Mouse (Mus musculus): ENCODE results near the gene Lyrm7.

The Lyrm7 gene

DNA sequence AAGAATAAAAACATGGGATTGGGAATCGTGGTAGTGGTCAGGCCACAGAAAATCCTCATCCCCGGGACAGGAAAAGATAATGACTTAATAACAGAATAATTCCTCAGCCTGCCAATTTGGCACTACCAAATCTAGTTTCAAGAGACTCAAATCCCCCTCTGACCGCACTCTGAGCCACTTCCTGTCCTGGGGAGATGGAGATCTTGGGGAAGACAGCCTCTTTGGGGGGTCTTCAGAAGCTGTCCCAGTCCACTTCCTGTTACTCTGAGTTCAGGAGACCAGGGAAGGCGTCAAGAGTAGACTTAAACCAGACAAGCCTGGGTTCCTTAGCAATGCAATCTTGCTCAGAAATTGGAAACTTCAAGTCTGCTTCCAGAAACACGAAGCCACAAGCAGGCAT, 15.8 kb downstream of the Lyrm7 start:
- DNase-seq = peak; percentile 52

DNA sequence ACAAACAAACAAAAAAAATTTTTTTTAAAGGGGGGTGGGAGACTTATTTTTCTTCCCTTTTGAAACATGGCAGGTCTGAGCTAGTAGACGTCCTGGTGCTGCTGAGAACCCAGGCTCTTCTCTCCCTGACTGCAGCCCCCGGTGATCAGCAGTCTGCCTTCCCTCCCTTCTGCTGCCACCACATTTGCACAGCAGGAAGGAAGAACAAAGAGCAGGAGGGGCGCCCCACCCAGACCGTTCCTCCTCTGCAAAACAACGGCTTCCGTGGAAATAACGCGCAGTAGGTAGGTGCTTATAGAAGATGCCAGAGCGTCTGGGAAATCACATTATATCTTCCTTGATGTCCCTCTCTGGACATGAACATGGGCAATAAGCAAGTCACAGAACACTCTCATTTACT, 16.3 kb downstream of the Lyrm7 start:
- peak; percentile 86 for DNase-seq

DNA sequence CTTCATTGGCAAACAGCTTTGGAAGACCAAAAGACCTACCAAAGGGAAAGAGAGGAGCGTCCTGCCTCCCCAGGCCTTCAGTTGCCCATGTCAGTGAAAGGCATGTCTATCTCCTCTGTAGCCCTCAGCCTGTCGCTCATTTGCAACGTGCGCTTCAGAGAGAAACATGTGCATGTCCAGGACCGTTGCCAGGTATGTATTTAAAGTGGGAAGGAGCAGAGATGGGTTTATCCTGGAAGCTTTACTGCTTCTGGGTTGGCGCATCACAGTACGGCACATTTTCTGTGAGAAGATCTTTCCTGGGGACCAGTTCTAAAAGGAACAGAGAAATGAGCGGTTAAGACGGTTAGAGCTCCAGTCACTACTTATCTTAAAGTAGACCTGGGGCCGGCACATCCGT, 19.8 kb downstream of the Lyrm7 start:
- DNase-seq = no peak

DNA sequence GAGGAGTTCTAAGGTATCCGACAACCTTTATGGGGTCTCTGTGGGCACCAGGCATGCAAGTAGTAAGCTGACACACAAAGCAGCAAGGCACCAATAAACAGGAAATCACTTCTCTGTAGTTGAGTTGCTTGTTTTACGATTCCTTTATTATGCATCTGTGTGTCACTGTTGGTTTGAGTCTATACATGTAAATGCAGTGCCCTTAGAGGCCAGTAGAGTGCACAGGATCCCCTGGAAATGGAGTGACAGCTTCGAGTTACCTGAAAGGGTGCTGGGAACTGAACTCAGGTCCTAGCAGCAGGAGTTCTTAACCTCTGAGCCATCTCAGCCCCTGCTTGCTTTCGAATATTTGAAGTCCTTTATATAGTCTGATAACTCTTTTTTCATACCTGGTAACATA, 21.0 kb downstream of the Lyrm7 start:
- no peak for DNase-seq

DNA sequence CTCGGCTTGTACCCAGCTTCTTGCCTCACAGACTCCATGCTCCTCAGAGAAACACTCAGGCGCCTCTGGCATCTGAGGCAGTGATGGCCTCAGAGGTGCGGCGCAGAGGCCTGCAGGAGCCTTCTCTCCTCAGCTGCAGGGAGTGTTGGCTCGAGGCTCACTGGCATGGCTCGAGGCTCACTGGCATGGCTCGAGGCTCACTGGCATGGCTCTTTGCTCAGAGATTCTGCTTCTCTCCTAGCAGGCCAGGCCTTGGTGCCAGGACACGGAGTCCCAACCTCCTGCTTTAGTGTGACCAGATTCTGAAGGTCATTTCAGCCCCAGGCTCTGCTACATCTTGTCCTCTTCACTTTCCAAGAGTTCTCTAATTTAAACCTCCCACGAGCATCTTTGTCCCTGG, 24.6 kb downstream of the Lyrm7 start:
- no peak for DNase-seq

DNA sequence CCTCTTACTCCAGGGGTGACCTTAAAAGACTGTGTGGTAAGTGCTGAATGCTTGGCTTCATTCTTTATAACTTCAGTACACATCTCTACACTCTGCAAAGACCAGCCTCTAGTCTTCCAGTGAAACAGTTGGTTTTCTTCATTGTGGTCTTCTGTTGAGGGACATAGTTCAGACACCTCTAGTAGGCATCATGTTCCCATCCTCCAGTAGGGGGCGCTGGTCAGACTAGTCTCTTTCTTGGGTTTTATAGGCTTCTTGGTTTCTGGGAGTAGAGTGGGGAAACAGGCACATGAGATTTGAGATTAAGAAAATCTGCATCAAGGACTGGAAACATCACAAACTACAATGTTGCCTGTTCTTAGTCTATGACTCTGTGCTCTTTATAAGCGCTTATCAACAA, 26.1 kb downstream of the Lyrm7 start:
- peak; percentile 42 for DNase-seq

DNA sequence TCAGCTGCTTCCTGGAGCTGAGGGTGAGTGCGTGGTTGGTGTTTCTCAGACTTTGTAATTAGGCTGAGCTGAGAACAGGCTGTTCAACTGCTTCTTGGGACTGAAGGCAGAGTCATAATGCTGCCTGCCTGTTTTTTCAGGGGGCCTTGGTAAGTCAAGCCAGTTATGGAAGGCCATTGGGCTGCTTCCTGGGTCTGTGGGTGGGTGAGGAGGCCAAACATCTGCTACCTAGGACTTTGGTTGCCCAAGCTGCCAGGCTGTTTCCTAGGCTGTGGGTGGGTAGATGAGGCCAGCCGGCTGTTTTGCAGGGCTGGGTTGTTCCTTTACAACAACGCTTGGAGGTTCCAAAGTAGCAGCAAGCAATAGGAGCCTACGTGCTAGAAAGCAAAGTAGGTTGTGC, 26.9 kb downstream of the Lyrm7 start:
- peak; percentile 20 for DNase-seq

DNA sequence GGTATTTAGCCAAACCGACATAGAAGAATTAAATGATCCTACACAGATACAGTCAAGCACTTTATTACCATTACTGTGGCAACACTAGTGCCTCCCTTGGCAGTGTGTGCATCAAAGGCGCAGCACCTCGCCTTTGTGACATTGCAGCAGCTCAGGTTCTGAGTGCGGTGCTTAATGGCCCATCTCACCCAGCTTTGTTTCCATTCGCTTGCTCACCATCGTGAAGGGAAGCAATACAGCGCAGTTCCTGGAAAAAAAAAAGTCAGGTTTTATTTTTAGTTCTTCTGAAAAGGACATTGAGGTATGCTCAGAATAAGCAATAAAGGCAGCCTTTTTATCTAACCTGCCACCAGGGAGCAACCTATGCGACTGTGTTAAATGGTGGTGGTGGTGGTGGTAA, 33.9 kb downstream of the Lyrm7 start:
- no peak for DNase-seq

DNA sequence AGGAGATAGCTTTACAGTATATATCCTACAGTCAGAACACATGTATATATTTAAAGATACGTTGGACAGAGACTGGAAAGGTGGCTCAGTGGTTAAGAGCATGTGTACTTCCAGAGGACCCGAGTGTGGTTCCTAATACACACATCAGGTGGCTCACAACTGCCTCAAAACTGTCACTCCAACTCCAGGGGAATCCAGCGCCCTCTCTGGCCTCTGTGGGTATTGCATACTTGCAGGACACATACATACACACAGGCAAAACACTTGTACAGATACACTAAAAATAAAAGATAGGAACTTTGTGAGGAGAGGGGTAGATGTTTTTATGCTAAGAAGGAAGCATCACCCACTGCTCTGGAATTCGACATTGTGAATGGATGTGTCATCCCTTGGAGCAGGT, 34.9 kb downstream of the Lyrm7 start:
- DNase-seq = no peak

DNA sequence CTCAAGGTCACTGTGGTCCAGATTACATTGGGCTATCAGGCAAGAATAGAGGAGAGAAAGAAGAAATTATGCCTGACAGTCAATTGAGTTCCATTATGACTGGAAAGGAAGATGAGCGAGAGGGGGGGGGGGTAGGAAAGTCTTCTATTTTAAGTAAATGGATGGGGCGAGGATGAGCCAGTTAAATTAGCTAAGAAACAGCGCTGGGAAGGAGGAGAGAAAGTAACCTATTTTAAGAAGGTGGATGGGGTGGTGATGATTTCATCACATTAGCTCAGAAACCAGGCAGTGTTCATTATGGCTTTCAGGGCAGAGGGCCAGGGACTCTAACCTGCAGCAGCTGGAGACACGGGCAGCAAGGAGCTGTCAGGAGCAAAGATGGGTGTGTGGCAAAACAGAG, 37.2 kb downstream of the Lyrm7 start:
- no peak for DNase-seq

DNA sequence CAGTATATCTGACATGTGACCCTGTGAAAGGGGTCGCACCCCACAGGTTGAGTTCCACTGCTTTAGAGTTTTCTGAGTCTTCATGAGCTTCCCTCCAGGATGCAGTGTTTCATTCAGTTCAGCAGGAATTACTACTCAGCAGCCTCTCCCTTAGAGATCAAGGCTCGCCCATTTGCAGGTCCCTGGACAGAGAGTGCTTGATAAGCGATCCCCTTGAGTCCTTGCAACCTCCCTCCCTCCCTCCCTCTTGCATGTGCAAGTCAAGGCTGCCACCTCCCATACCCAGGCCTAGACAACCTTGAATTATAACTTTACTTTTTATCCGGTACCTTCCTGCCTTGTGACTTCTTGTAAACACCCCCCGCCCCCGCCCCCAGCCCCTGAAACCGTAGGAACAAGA, 41.2 kb downstream of the Lyrm7 start:
- DNase-seq = no peak

DNA sequence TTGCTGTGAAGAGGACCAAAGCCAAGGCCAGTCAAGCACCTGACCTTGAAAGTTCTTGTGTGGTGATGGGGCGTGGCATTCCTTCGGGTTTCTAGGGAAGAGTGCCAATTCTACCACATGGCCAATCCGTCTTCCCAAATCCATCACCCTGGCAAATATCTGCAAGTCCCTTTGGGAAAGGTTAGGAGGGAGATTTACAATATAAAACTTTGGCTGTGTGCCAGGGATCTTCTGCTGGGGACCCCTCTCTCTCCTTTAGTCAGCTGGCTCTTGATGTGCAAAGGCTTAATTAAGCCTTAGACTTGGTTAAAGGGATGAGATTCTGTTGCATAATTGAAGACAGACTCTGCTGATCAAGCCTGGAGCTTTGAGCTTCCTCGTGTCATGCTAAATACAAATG, 43.3 kb downstream of the Lyrm7 start:
- DNase-seq = no peak

DNA sequence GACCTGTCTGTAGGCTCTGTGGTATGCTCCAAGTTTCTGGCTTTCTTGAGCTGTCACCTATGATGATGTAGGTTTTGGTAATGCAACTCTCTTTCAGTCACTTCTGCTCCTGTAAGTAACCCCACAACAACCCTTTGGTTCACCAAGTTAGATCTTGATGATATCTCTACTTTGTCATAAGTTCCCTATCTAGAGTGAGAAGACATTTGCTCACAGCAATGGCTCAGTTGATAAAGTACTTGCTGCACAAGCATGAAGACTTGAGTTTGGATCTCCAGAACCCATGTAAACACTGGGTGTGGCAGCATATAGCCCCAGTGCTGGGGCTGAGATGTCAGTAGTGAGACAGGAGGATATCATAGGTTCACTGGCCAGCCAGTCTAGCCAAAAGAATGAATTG, 45.1 kb downstream of the Lyrm7 start:
- DNase-seq = no peak

DNA sequence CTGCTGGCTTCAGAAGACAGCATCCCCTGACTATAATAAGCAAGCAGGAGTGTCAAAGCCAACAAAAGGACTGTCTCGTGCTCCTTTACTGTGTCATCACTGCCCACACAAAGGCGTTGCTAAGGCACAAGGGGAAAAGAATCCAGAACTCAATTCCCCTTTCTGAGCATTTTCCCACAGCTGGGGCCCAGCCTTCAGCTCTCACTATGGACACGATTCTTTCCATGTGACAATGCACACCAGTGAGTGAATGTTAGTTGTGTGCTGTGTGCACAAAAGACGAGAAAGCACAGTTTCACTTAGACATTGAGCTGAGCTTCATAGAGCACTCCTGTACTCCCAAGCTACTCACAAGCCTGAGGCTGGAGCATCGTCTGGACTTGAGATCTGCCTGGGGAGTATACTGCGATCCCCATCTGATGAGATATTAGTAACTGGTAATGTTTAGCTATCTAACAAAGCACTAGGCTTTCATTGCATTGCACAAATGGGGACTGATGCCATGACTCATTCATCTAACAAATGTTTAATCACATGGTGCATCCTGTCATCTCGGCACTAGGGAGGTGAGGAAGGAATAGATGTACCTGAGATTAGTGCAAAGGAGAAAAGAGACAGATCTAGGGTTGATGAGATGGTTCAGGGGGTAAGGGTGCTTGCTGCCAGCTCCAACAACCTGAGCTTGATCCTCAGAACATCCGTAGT, 47.8 kb downstream of the Lyrm7 start:
- DNase-seq = no peak

DNA sequence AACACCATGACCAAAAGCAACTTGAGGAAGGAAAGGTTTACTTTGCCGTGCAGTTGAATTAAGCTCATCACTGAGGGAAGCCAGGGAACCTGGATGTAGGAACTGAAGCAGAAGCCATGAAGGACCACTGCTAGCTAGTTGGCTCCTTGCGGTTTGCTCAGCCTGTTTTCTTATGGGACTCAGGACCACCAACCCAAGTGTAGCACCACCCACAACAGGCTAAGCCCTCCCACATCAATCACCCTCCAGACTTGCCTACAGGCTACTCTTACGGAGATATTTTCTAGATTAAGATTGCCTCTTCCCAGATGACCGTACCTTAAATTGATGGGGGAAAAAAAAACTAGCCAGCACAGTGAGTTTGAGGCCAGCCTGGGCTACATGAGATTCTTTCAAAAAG, 48.4 kb downstream of the Lyrm7 start:
- DNase-seq = no peak

DNA sequence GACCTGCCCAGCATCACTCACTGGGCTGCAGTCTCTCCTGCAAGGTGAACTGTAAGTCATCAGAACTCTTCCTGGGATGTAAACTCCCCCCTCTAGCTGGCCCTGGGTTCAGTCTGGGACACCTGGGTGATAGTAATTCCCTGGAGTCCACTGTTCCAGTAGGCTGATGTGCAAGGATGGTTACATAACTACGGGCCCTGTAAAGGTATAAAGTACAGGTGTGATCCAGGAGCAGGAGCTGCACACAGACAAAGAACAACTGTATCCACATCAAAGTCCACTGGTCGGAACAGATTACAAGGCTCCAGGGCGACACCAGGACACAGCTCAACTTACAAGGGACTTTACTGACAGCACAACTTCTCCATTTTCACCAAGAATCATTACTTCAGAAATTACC, 49.7 kb downstream of the Lyrm7 start:
- DNase-seq = no peak

DNA sequence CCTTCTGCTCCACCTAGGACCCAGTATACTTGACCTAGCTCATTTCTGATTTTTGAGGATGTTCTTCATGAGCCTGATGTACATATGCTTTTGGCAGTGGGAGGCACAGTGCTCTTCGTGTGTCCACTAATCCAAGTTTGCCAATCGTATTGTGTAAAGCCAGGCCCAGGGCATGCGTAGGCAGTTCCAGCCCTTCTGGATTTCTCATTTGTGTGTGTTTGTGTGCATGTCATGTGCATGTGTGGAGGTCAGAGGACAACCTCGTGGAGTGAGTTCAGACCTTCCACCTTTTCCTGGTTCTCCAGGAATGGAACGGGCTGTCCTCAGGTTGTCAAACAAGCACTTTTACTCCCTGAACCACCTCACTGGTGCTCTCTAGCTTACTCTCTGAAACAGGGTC, 51.1 kb downstream of the Lyrm7 start:
- DNase-seq = no peak

DNA sequence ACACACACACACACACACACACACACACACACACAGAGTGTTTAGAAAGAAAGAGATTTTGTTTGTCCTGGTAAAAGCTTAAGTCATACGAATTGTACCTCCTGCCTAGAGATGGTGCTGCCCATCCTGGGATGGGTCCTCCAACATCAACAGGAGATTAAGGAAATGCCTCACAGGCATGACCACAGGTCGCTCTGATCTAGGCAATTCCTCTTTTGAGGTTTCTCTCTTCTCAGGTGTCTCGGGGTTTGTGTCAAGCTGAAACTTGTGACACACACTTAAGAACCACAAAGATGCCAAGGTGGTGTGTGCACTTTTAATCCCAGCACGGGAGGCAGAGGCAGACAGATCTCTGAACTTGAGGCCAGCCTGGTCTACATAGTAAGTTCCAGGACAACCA, 52.5 kb downstream of the Lyrm7 start:
- DNase-seq = no peak

DNA sequence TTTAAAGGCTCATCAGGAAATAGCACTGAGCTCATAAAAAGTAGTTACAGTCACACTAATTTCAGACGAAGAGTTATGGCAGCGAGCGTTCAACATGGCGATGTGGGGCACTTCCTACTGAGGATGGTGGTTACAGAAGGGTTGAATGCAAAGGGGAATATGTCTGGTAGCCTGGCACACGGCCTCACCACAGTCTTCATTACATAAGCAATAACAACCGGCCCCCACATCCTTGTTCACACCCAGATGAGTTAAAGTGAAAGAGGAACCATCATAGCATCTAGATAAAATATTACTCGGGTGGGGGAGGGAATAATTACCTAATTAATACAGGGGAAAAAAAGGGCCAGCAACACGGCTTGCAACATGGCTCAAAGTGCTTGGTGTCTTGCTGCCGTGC, 53.0 kb downstream of the Lyrm7 start:
- no peak for DNase-seq

DNA sequence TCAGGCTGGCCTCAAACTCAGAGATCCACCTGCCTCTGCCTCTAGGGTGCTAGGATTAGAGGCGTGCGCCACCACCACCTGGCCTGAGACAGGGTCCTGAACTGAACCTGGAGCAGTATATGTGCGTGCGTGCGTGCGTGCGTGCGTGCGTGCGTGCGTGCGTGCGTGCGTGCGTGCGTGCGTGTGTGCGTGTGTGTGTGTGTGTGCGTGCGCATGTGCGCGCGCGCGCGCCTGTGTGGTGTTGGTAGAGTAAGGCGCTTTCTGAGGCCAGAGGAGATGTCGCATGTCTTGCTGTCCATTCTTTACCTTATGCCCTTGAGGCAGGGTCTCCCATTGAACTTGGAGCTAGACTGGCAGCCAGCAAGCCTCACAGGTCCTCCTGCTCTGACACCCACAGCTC, 53.8 kb downstream of the Lyrm7 start:
- no peak for DNase-seq

DNA sequence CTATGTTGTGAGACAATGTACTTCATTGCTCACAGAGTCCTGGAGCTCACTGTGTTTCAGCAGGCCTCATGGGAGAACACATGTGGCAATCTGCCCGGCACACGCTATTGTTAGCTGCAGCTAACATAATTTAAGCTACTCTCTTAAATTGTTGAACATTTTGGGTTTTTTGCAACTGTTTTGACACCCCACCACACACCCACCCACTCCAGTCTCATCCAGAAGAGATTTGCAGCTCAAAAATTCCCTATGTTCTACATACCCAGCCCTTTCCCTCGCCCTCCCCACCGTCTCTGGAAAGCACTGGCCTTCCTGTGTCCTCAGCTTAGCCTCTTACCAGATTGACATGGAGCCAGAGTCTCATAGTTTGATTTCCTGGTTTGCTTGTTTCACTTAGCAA, 55.5 kb downstream of the Lyrm7 start:
- no peak for DNase-seq

DNA sequence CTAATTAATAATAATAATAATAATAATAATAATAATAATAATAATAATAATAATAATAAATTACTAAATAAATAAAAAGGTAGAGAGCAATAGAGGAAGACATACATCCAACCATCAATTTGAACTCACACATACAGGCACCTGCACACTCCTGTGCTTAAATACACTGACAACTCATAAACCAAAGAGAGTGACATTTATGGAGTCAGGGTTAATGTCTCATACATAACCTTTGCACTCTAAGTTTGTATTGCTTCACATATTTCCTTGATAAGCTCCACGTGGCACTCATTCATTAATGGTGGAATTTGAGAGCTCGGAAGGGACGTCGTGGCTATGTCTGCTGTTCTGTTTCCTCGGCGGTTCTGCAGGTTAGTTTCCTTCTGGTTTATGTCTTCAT, 58.1 kb downstream of the Lyrm7 start:
- no peak for DNase-seq

DNA sequence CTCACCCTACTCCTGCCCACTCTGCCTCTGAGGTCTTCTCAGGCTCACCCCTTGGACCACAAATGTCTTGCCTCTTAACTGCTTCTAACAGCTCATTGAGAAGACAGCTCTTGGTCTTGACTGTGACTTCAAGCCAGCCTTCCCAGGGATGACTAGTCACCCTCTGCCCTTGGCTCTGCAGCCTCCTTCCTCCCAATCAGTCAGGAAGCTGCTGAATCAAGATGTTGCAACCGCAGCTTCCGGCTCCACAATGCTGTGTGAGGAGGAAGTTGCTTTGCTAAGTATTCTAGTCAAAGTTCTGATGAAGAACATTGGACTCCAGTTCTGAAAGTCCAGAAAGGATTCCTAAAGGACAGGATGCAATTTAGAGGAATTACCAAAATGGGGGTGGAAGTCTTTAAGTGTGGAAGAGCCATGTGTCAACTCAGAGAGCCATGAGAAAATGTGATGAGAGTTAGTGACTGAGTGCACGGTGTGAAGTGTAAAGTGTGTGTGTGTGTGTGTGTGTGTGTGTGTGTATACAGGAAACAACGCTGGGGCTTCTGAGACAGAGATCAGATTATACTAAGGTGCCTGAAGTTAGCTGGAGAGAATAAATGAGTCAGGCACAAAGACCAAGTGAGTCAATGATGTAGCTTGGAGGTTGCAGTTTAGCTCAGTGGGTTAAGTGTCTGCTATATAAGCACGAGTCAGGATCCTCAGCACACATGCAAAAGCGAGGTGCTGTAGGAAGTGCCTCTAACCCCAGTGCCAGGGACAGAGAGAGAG, 58.7 kb downstream of the Lyrm7 start:
- DNase-seq = peak; percentile 85

DNA sequence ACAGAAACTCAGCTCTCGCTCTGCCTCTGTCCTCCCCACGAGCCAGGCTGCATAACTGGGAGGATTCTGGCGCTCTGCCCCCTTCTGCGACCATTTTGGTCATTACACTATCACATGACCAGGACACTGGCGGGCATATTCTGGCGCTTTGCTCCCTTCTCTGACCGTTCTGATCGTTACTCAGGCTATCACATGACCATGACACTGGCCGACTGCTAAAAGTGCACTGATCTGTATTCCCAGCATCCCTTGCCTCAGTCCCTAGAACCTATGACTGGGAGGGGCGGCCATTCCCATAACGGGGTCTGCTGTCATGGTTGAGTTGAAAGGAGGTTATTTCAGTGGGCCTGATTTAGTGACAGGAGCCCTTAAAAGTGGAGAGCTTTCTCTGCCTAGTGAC, 64.2 kb downstream of the Lyrm7 start:
- DNase-seq = no peak

DNA sequence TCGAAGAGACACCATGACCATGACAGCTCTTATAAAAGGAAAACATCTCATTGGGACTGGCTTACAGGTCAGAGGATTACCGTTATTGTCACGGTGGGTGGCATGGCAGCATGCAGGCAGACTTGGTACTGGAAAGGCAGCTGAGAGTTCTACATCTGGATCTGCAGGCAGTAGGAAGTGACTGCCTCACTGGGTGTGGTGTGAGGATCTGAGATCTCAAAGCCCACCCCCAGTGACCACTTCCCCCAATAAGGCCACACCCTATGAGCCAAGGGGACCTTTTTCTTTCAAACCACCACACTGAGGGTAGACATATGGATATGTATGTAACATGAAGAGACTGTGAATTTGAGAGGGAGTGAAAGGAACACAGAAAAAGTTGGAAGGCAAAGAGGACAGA, 66.0 kb downstream of the Lyrm7 start:
- no peak for DNase-seq

Measured in thymus, postnatal 14 days (tissue).